Mouse (Mus musculus) heart, postnatal 14 days (tissue): ENCODE measurements around the gene Bicd1. TPM values are rescaled to one million over a fixed set of nuclear protein-coding genes. Genes with fewer than 3 reads are reported as not detected.
"Not testable (repeated sequence)": the region's sequence is repeated elsewhere in the genome, so short reads cannot be mapped to it uniquely, and the experiment has no call there.

Source experiments
- DNase-seq, 2 experiments: peaks; one replicate each; pipeline ENCODE4 v3.0.0; 2021 to 2022
- intact Hi-C: fragments of 180-260 bp; cut with DNase I; formaldehyde crosslinking; loops from one replicate; pipeline ENCODE4 v1.15.1; 2025
- long read RNA-seq, 2 experiments: library from polyadenylated mRNA; stranded (forward); transcript quantifications; one replicate each; pipeline ENCODE4 v2.0.0; 2021
- total RNA-seq, 2 experiments: library from RNA; stranded (reverse); gene quantifications; 2 replicates each; pipeline ENCODE4 v1.2.3; 2021

Gene Bicd1
- 1 to 10 TPM; 3.5 to 3.6 TPM for total RNA-seq
- long read RNA-seq, experiment 1, full-length matches to known transcripts, result 1 of 1 reads
- long read RNA-seq, experiment 1, partial matches to known transcripts, result 0 of 1 reads
- long read RNA-seq, experiment 1, other reads (novel, unspliced or antisense), result 0 of 1 reads
- long read RNA-seq, experiment 2, full-length matches to known transcripts, result 1 of 1 reads
- long read RNA-seq, experiment 2, partial matches to known transcripts, result 0 of 1 reads
- long read RNA-seq, experiment 2, other reads (novel, unspliced or antisense), result 0 of 1 reads

GRCm38 (mm10) chr6:149408833-149409332, at the start of gene Bicd1:
Gene Bicd1 (plus strand): TSS chr6:149408886.
- intact Hi-C loops, result no loop called here
- DNase-seq, result peak; percentile 59 to 64

- intact Hi-C loops, DNase-seq: not testable (repeated sequence)
Observed at GRCm38 (mm10) chr6:149362533-149362932, 46.2 kb upstream of the Bicd1 start.

DNA sequence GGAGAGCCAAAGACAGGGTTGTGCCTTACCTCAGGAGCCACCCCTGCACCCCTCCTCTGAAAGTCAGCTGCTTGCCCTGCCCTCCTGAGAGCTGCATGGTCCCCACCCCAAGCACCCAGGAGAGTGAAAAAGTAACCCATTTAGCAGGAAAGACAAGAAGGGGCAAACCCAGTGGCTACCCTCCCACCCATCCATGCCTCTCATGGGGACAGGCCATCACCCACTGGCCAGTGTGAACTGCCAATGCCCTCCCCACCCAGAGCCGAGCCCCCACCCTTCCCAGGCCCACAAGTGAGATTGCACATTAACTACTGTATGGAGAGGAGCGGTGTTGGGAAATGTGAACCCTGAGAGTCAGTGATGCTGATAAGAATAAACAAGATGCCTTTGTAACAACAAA, 42.7 kb upstream of the Bicd1 start:
- intact Hi-C loops, DNase-seq: not testable (repeated sequence)

DNA sequence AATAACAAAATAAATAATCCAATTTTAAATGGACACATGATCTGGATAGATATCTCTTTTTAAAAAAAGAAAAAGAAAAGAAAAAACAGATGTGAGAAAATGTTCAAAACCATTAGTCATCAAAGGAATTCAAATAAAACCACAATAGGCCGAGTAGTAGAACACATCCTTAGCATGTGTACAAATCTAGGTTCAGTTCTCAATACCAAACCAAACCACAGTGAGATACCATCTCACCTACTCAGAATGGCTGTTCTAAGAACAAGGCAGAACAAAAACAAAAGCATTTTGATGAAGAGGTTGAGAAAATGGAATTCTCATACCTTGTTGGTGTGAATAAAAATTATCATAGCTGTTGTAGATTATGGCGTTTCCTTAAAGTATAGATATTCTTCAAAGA, 42.3 kb upstream of the Bicd1 start:
- intact Hi-C loops, result no loop called here
- no peak for DNase-seq

- peak; percentile 71 to 83 for DNase-seq
- intact Hi-C loops, result loop anchor here (1.0 to 5.0 kb wide), 4 partner anchors 68 to 318 kb away; partner anchors contain the start of genes Amn1 and Resf1
Observed at GRCm38 (mm10) chr6:149374986-149375457, 33.7 kb upstream of the Bicd1 start.

- DNase-seq, result no peak
- intact Hi-C loops, result no loop called here
Observed at GRCm38 (mm10) chr6:149383531-149383930, 25.2 kb upstream of the Bicd1 start.

- intact Hi-C loops, result no loop called here
- no peak for DNase-seq
Observed at GRCm38 (mm10) chr6:149386389-149386788, 22.3 kb upstream of the Bicd1 start.

DNA sequence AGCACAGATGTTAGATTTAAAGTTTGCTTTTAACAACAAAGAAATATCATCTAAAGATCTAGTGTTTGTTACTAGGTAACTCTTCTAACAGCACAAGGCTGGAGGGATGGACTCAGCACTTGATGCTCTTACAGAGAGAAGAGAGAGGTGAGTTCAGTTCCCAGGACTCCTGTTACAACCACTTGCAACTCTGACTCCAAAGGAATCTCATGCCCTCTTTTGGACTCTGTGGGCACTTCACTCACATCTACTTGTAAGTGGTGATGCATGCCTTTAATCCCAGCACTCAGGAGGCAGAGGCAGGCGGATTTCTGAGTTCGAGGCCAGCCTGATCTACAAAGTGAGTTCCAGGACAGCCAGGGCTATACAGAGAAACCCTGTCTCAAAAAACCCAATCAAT, 19.1 kb upstream of the Bicd1 start:
- intact Hi-C loops, DNase-seq: not testable (repeated sequence)

- intact Hi-C loops, result no loop called here
- no peak for DNase-seq
Observed at GRCm38 (mm10) chr6:149399396-149399795, 9.3 kb upstream of the Bicd1 start.

DNA sequence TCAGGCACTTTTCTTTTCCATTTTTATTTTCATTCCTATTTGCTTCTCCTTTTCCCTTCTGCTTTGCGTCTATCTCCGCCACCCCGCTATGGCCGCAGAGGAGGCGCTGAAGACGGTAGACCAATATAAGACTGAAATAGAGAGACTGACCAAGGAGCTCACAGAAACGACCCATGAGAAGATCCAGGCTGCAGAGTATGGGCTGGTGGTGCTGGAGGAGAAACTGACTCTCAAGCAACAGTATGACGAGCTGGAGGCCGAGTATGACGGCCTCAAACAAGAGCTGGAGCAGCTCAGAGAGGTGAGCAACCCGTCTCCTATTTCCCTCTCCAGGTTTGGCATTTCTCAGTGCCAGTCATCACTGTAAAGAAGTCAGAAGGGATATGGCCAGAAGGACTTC, 655 bp downstream of the Bicd1 start:
- intact Hi-C loops, result no loop called here
- peak in 1 of 2 experiments; percentile 2 for DNase-seq

GRCm38 (mm10) chr6:149409845-149410244, 1.2 kb downstream of the Bicd1 start:
- DNase-seq, result no peak
- intact Hi-C loops, result no loop called here

DNA sequence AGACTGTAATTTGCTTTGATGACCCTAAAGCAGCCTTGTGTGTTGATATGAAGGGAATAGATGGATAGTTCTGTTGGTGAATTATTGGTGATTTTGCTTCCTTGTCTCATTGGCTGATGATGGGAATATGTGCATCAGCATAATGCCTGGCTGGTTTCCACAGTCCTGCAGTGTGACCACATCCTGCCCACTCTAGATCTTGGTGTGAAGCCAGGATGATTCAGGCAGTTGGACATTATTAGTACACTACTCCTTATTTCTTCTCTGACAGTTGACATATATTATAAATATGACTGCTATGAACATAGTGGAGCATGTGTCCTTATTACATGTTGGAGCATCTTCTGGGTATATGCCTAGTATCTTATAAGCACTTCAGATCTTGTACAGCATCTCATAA, 4.6 kb downstream of the Bicd1 start:
- intact Hi-C loops, result no loop called here
- DNase-seq, result no peak

DNA sequence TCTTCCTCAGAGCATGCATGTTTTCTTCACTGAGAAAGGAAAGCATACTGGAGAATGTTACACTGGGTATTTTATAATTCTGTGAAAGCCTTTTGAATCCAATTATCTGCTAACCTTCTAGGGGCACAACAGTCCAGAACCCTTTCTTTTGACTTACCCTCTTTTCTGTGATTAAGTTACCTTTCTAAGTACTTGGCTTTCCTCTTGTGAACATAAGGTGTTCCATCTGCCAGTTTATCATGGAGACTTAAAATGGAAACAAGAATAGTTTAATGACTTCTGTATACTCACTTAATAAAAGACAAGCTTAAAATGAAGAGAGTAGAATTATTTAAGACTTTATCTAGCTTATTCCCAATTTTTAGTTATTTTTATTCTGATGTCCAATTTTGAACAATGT, 16.1 kb downstream of the Bicd1 start:
- DNase-seq, result no peak
- intact Hi-C loops, result no loop called here

- DNase-seq, result no peak
- intact Hi-C loops, result no loop called here
Observed at GRCm38 (mm10) chr6:149439140-149439539, 30.5 kb downstream of the Bicd1 start.

DNA sequence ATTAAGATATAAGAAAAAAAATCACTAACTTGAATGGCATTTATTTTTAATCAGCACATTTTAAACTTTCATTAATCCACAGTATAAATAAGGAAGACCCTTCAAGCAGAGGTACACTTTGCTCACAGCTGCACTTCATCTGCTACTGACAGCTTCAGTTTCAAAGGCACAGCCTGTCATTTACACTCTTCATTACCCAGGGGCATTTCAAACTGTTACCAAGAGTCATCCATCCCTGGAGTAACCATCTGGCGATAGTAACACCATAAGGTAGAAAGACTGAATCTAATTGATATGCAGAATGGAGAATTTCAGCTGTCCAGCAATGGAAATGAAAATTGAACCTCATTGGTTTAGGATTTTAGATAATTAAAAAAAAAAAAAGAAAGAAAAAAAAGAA, 34.2 kb downstream of the Bicd1 start:
- intact Hi-C loops, result no loop called here
- no peak for DNase-seq

DNA sequence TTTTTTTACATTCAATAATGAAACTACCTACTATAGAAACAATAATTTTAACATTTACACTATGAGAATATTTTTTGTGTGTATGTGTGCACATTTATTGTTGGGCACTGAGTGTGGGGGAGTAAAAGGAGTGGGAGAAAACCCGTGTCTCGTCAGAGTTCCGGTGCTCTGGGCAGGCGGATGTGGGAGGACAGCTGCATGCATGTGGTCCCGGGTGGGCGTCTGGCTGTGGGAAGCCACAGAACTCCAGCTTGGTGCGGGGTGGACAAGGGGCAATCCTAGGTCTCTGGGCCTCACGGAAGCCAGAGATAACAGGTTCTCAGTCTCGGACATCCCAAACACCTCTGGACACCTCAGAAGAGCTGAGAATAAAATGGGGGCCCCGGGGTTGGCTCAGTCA, 37.2 kb downstream of the Bicd1 start:
- intact Hi-C loops, result no loop called here
- DNase-seq, result no peak

- DNase-seq, result no peak
- intact Hi-C loops, result no loop called here
Observed at GRCm38 (mm10) chr6:149457324-149457723, 48.6 kb downstream of the Bicd1 start.

DNA sequence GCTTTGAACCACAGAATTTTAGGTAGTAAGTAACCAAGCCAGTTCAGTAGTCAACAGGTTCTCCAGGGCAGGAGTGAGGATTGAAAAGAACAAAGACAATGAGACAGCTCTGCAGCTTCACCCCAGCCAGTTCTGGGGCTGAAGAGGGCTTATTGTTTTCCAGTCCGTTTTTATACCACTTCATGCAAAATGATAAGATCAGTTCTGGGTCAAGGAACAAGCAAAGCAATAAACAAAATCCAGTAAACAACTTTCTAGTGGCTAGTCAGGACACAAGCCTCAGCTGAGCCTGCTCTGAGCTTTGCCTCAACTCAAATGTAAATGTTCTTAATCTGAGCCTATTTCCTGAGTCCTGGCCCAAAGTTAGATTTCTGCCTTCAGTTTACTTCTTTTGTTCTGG, 52.3 kb downstream of the Bicd1 start:
- DNase-seq, result no peak
- intact Hi-C loops, result no loop called here

- intact Hi-C loops, result no loop called here
- DNase-seq, result no peak
Observed at GRCm38 (mm10) chr6:149471477-149471876, 62.8 kb downstream of the Bicd1 start.

GRCm38 (mm10) chr6:149472441-149472840, 63.8 kb downstream of the Bicd1 start:
- intact Hi-C loops, DNase-seq: not testable (repeated sequence)

- not testable (repeated sequence) for DNase-seq
Observed at GRCm38 (mm10) chr6:149481868-149482267, 73.2 kb downstream of the Bicd1 start.

GRCm38 (mm10) chr6:149494662-149495061, 86.0 kb downstream of the Bicd1 start:
- no peak for DNase-seq
- intact Hi-C loops, result no loop called here

More at GRCm38 (mm10) chr6:149481868-149482267, 73.2 kb downstream of the Bicd1 start:
- intact Hi-C loops, result not testable (repeated sequence)
